Mouse (Mus musculus) liver (tissue): ENCODE measurements around the gene Zfp428.
A peak's percentile ranks its signal among the peaks of the same experiment; 100 is the strongest.

Source experiments
- DNase-seq: peaks from one replicate; pipeline ENCODE4 v3.0.0-alpha.2; 2020; ENCODE audit warnings: mixed read lengths

Gene Zfp428

GRCm38 (mm10) chr7:24523723-24524122, 16.9 kb downstream of the Zfp428 start:
- no peak for DNase-seq

- no peak for DNase-seq
Observed at GRCm38 (mm10) chr7:24524978-24525377, 18.2 kb downstream of the Zfp428 start.

GRCm38 (mm10) chr7:24525686-24526420, 19.0 kb downstream of the Zfp428 start:
- DNase-seq: no peak

GRCm38 (mm10) chr7:24528861-24529260, 22.1 kb downstream of the Zfp428 start:
- DNase-seq: no peak

GRCm38 (mm10) chr7:24529580-24529979, 22.8 kb downstream of the Zfp428 start:
- no peak for DNase-seq

GRCm38 (mm10) chr7:24530062-24530931, 23.5 kb downstream of the Zfp428 start, which contains the start of gene Irgq:
Gene Irgq, plus strand, starts transcription at chr7:24530689.
- DNase-seq: peak; percentile 97

- peak; percentile 78 for DNase-seq
Observed at GRCm38 (mm10) chr7:24531211-24531971, 24.6 kb downstream of the Zfp428 start.

- DNase-seq: no peak
Observed at GRCm38 (mm10) chr7:24533031-24533571, 26.3 kb downstream of the Zfp428 start.

GRCm38 (mm10) chr7:24533806-24534205, 27.0 kb downstream of the Zfp428 start:
- no peak for DNase-seq

- no peak for DNase-seq
Observed at GRCm38 (mm10) chr7:24534301-24534700, 27.5 kb downstream of the Zfp428 start.

GRCm38 (mm10) chr7:24537081-24537480, 30.3 kb downstream of the Zfp428 start:
- DNase-seq: no peak

GRCm38 (mm10) chr7:24537591-24537990, 30.8 kb downstream of the Zfp428 start:
- no peak for DNase-seq

- DNase-seq: no peak
Observed at GRCm38 (mm10) chr7:24538154-24538553, 31.3 kb downstream of the Zfp428 start.

- no peak for DNase-seq
Observed at GRCm38 (mm10) chr7:24538701-24539100, 31.9 kb downstream of the Zfp428 start.

- no peak for DNase-seq
Observed at GRCm38 (mm10) chr7:24539686-24540085, 32.9 kb downstream of the Zfp428 start.

- DNase-seq: no peak
Observed at GRCm38 (mm10) chr7:24544506-24544905, 37.7 kb downstream of the Zfp428 start.

GRCm38 (mm10) chr7:24546068-24546614, 39.3 kb downstream of the Zfp428 start, which contains the start of the genes Pinlyp and Xrcc1:
Gene Pinlyp, minus strand, starts transcription at chr7:24546118.
Gene Xrcc1, plus strand, starts transcription at chr7:24546289.
- DNase-seq: no peak

GRCm38 (mm10) chr7:24546634-24547389, 40.0 kb downstream of the Zfp428 start:
- peak; percentile 99 for DNase-seq

- DNase-seq: no peak
Observed at GRCm38 (mm10) chr7:24547534-24548036, 40.8 kb downstream of the Zfp428 start.

GRCm38 (mm10) chr7:24551985-24552759, 45.4 kb downstream of the Zfp428 start:
- no peak for DNase-seq
